Mouse (Mus musculus) macrophage (primary cell): ENCODE data around the gene Duxf3. TPM values are rescaled to one million over a fixed set of nuclear protein-coding genes. Genes with fewer than 3 reads are reported as not detected.
"Not testable (repeated sequence)": the region's sequence is repeated elsewhere in the genome, so short reads cannot be mapped to it uniquely, and the experiment has no call there.

Experiments used
- H3K27ac ChIP-seq: fragments of 350-480 bp; formaldehyde crosslinking; 2 replicates; pipeline ENCODE4 v1.9.0; 2021
- H3K36me3 ChIP-seq: fragments of 350-480 bp; formaldehyde crosslinking; 2 replicates; pipeline ENCODE4 v1.9.0; 2021; ENCODE audit errors: inconsistent target
- H3K4me3 ChIP-seq: fragments of 350-480 bp; formaldehyde crosslinking; 2 replicates; pipeline ENCODE4 v1.9.0; 2021; ENCODE audit errors: inconsistent target
- H3K79me2 ChIP-seq: fragments of 350-480 bp; formaldehyde crosslinking; 2 replicates; pipeline ENCODE4 v1.9.0; 2021; ENCODE audit errors: inconsistent target
- WGBS: methylation state at CpG from one replicate; pipeline ENCODE4 v1.1.7; 2026; ENCODE audit warnings: inconsistent platforms; ENCODE audit not compliant: missing documents; 5-methylcytosine and 5-hydroxymethylcytosine counted together
- polyA plus RNA-seq: library from polyadenylated mRNA; stranded (reverse); fragments of 250-400 nt; gene quantifications from 3 replicates; pipeline ENCODE4 v1.2.4, GENCODE M21; 2018; ENCODE audit warnings: inconsistent platforms
- total RNA-seq, 78 experiments: library from RNA; depleted of rRNA; stranded (reverse); fragments of 250-400 nt; gene quantifications; 1 replicate in 9 of 78; 2 replicates in 24 of 78; 3 replicates in 43 of 78; 4 replicates in 2 of 78; pipeline ENCODE4 v1.2.4; 2018; ENCODE audit warnings: inconsistent platforms in 56 of 78

The Duxf3 gene
- total RNA-seq (2018; cell fraction: chromatin; rRNA removed) = not detected
- total RNA-seq (2018; cell fraction: cytosol; rRNA removed) = not detected
- not detected for total RNA-seq (2018; cell fraction: nucleus; rRNA removed)
- not detected in 3 replicates for polyA plus RNA-seq

DNA sequence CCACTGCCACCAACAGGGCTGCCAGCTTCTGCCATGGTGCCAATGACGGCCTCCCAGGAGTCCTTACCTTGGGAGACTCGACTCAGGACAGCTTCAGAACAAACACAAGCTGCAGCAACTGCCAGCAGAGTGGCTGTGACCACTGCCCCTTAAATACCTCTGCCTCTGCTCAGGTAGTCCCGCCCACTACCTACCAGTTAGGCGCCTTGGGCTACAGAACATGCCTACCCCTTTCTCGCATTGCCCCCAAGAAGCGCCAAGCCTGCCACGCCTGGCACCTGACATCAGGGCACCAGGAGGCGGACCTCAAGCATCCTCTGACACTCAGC, at the start of gene Duxf3:
Duxf3 (minus strand) TSS at position 35 of the 329 bp plus-strand sequence.
- H3K36me3 ChIP-seq, H3K4me3 ChIP-seq, H3K79me2 ChIP-seq, H3K27ac ChIP-seq: not testable (repeated sequence)
- 90% methylated on average over 4 of the region's 8 CpGs for WGBS

GRCm38 (mm10) chr10:58282238-58282637, 49.8 kb upstream of the Duxf3 start:
- H3K27ac ChIP-seq = no peak overlapping the region
- no peaks in the 10 kb centered on the region for H3K79me2 ChIP-seq
- H3K36me3 ChIP-seq = peaks cover 72% of the 10 kb centered on the region
- H3K4me3 ChIP-seq = no peak overlapping the region
- 87% methylated on average over 7 of the region's 7 CpGs for WGBS

DNA sequence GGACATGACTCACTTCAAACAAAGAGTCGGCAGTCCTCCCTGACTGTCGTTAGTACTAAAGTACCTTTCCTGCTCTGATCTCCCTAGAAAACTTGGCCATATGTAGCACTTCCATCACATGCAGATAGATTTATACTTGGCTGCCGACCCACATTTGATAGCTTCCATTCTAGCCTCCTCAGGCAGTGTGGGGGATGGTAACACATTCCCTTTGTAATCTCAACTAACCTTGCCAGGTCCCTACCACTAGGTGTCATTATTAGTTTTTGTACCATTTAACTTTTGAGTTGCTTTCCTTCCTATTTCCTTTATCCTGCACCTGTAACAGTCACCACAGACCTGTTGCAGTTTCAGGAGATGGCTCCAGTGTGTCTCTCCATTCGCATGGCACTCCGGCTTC, 26.0 kb upstream of the Duxf3 start:
- Histone ChIP-seq H3K4me3 (no peak overlapping the region), H3K27ac (no peak overlapping the region), H3K79me2 (no peaks in the 10 kb centered on the region; the same call in 1 of the 2 replicates), H3K36me3 (peaks cover 27% of the 10 kb centered on the region)
- WGBS = 85% methylated on average over 5 of the region's 5 CpGs

DNA sequence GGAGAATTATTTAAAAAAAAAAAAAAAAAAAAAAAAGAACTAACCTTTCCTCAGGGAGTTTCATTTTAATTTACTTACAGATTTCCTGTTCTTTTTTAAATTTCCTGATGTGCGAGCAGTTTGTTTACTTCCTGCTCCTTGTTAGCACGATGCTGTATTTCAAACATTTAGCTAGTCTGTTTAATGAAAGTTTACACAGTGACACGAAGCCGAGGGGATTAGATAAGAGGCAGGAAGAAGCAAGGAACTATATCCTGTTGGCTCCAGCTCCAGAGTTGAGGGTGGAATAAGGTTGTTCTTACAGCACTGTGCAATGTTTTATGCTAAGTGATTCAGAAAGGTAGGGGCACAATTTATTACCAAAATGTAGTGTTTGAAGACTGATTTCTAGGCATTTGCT, 23.5 kb upstream of the Duxf3 start:
- 2% methylated on average over 4 of the region's 4 CpGs for WGBS
- Histone ChIP-seq H3K79me2 (no peaks in the 10 kb centered on the region; the same call in 1 of the 2 replicates), H3K4me3 (peak overlapping the region; percentile 76), H3K36me3 (peaks cover 19% of the 10 kb centered on the region), H3K27ac (no peak overlapping the region)

- H3K36me3 ChIP-seq = peaks cover 19% of the 10 kb centered on the region
- H3K27ac ChIP-seq = peak within 1 kb of the TSS; percentile 24; the same call in 1 of the 2 replicates
- 0% methylated on average over 51 of the region's 58 CpGs for WGBS
- H3K79me2 ChIP-seq = no peaks in the 10 kb centered on the region; the same call in 1 of the 2 replicates
- H3K4me3 ChIP-seq = peak within 1 kb of the TSS; percentile 76
Measured at GRCm38 (mm10) chr10:58255213-58255892, 22.9 kb upstream of the Duxf3 start, which contains the start of gene Gcc2. Gene Gcc2, plus strand, starts transcription at chr10:58255497.

DNA sequence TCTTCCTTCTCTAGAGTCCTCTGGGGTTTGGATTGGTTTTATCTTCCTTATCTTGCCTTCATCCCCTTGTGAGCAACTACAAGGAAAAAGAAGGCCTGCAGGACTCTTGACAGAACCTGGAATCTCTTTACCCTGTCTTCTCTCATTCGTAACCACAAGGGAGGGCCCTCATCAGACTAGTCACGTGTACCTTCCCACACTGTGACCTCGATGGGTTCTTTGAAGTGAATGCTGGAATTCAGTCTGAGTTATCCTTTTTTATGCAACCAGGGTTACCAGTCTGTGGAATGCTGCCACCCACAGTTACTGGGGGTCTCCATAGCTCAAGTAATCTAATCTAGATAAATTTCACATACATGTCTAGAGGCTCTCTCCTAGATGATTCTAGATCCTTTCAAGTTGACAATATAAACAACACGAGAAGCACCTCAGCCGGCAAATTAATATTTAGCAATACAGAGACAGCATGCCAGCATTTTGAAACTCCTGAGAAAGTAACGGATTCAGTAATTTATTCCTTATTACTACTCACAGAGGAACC, 22.2 kb upstream of the Duxf3 start:
- peak overlapping the region; percentile 57 for H3K4me3 ChIP-seq
- peaks cover 14% of the 10 kb centered on the region for H3K36me3 ChIP-seq
- peak overlapping the region; percentile 24; the same call in 1 of the 2 replicates for H3K27ac ChIP-seq
- whole genome bisulfite sequencing = 26% methylated on average over 6 of the region's 6 CpGs
- H3K79me2 ChIP-seq = no peaks in the 10 kb centered on the region; the same call in 1 of the 2 replicates

- 86% methylated on average over 1 of the region's 1 CpGs for WGBS
- no peaks in the 10 kb centered on the region for H3K79me2 ChIP-seq
- H3K27ac ChIP-seq = no peak overlapping the region
- H3K4me3 ChIP-seq = no peak overlapping the region
- no peaks in the 10 kb centered on the region for H3K36me3 ChIP-seq
Measured at GRCm38 (mm10) chr10:58249535-58249934, 17.1 kb upstream of the Duxf3 start.

DNA sequence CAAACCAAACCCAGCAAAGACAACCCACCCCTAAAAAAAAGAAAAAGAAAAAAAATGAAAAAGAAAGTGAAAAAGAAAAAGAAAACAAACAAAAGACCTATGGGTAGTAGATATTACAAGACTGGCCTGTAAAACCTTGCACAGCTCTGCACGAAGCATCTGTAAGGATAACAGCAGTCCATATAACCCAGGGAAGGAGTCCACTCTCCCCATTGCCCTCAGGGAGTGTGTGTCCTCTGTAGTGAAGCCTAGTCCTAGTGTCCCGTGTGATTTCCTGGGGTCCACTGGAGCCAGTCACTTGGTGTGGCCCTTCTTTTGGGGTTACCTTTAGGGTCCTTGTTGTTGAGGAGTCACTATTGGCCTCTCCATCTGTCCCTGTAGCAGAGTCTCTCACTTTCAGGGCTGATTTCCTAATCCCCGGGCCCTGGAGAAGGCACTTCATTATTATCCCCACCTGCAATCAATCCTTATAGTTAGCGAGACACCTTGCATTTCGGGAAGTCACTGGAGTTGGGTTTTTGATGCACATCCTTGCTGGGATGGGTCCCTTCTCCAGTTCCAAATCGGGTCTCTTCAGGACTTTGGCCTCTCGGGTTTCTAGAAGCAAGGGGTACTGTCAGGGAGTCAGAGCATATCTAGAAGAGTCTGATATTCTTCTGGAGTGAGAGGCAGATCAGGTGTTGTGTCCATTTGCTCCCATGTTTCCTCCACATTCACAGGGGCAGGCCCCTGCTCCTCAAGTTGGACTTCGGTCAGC, 6.7 kb upstream of the Duxf3 start:
- H3K79me2 ChIP-seq, H3K27ac ChIP-seq, H3K4me3 ChIP-seq, H3K36me3 ChIP-seq: not testable (repeated sequence)
- WGBS = 89% methylated on average over 7 of the region's 8 CpGs

GRCm38 (mm10) chr10:58236613-58237012, 4.1 kb upstream of the Duxf3 start, which contains the start of gene Gm4981:
Gene Gm4981, minus strand, starts transcription at chr10:58236701.
- WGBS = 91% methylated on average over 10 of the region's 10 CpGs
- Histone ChIP-seq H3K4me3 (no peak within 1 kb of the TSS), H3K79me2 (no peaks in the 10 kb centered on the region)

DNA sequence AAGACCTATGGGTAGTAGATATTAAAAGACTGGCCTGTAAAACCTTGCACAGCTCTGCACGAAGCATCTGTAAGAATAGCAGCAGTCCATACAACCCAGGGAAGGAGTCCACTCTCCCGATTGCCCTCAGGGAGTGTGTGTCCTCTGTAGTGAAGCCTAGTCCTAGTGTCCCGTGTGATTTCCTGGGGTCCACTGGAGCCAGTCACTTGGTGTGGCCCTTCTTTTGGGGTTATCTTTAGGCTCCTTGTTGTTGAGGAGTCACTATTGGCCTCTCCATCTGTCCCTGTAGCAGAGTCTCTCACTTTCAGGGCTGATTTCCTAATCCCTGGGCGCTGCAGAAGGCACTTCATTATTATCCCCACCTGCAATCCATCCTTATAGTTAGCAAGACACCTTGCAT, 2.5 kb upstream of the Duxf3 start:
- H3K4me3 ChIP-seq, H3K36me3 ChIP-seq, H3K27ac ChIP-seq, H3K79me2 ChIP-seq: not testable (repeated sequence)
- WGBS = 83% methylated on average over 4 of the region's 4 CpGs

More at GRCm38 (mm10) chr10:58236613-58237012, 4.1 kb upstream of the Duxf3 start, which contains the start of gene Gm4981:
- Histone ChIP-seq H3K36me3 (no peaks in the 10 kb centered on the region), H3K27ac (no peak within 1 kb of the TSS)

DNA sequence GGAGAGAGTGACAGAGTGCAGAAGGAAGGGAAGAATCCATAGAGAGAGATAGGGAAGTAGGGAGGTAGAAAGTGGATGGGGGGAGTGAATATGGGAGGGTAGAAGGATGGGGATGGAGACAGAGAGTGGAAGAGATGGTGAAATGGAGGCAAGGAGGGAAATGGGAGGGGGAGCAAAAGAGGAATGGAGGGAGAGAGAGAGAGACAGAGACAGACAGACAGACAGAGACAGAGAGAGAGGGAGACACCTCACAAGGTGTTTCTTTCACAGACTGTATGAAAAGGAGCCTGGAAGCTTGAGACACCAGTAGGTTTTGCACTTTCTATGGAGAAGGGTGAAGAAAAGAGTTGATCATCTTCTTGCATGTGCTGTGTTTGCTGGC, 1.3 kb upstream of the Duxf3 start:
- H3K27ac ChIP-seq, H3K36me3 ChIP-seq, H3K79me2 ChIP-seq, H3K4me3 ChIP-seq: not testable (repeated sequence)

DNA sequence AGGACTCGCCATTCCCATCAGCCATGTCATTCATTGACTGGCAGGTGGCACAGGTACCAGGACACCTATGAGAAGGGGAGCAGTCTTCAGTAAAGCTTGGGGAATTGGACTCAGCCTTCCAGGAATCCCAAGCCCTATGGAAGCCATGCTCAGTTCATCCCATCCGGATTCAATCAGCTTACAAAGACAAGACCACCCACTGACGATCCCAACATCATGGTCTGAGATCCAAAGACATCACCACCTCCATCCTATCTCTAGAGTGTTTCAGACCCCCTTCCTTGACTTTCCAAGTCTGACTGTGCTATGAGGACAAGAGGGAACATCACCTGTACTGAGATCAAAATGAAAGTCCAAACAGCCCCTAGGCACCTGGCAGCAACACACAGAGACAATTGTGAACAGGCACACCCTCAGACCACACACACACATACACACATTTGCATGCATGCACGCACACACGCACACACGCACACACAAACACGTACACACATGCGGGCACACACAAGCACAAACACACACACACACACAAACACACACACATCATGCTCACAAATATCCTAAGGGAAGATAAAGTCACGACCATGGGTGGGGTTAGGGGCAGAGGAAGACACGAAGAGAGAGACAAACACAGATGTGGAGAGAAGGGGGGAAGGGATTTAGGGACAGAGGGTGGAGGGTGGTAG, 722 bp upstream of the Duxf3 start:
- H3K4me3 ChIP-seq, H3K27ac ChIP-seq, H3K79me2 ChIP-seq, H3K36me3 ChIP-seq: not testable (repeated sequence)
- 91% methylated on average over 4 of the region's 10 CpGs for WGBS

GRCm38 (mm10) chr10:58231779-58232640, 465 bp downstream of the Duxf3 start:
- 89% methylated on average over 23 of the region's 35 CpGs for WGBS
- not testable (repeated sequence) for H3K4me3 ChIP-seq

DNA sequence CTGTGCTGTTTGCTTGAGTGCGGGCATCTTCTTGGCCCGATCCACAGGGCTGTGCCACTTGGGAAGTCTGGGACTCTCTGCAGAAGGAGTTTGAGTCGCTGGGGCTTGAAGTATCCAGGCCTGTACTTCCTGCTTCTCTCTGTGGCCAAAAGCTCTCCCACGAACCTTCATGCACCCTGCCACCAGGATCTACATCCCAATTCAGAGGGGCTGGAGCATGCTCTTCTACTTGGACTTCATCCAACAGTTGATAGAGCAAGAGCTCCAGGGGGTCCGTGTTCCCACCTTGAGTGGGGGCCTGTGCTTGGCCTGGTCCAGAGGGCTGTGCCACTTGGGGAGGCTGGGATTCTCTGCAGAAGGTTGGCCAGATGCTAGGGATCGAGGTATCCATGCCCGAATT, 1.4 kb downstream of the Duxf3 start:
- H3K79me2 ChIP-seq, H3K36me3 ChIP-seq, H3K4me3 ChIP-seq, H3K27ac ChIP-seq: not testable (repeated sequence)
- WGBS = 82% methylated on average over 5 of the region's 7 CpGs

More at GRCm38 (mm10) chr10:58231779-58232640, 465 bp downstream of the Duxf3 start:
- not testable (repeated sequence) for H3K79me2 ChIP-seq, H3K27ac ChIP-seq, H3K36me3 ChIP-seq
